Mouse (Mus musculus) megakaryocyte, embryonic 14.5 days (primary cell): ENCODE results near the gene Fbxo24.

Experiments
- FLI1 ChIP-seq: IDR thresholded peaks from 2 replicates; pipeline ENCODE4 v1.6.1; 2012; ENCODE audit warnings: low read length, inconsistent platforms, mixed read lengths
- GATA1 ChIP-seq: IDR thresholded peaks from 3 replicates; pipeline ENCODE4 v1.6.1; 2012; ENCODE audit warnings: mixed read lengths, low read length, inconsistent platforms, borderline replicate concordance

- TF ChIP-seq GATA1 (no peak), FLI1 (no peak)
Measured at GRCm38 (mm10) chr5:137574470-137574901, 54.3 kb downstream of the Fbxo24 start.
